Mouse (Mus musculus) gastrocnemius, postnatal 25 days (tissue): ENCODE measurements around the gene Dpp4. TPM values are rescaled to one million over a fixed set of nuclear protein-coding genes. Genes with fewer than 3 reads are reported as not detected.
A peak's percentile ranks its signal among the peaks of the same experiment; 100 is the strongest.

ENCODE experiments used
- DNase-seq: peaks from one replicate; pipeline ENCODE4 v3.0.0; 2022
- total RNA-seq, 2 experiments: library from RNA; stranded (reverse); gene quantifications; 1 replicate in 1 of 2; 2 replicates in 1 of 2; pipeline ENCODE4 v1.2.3; 2021

Dpp4 gene
- total RNA-seq, 2 experiments from 2014 or later: 4.5 to 7.0 TPM

DNA sequence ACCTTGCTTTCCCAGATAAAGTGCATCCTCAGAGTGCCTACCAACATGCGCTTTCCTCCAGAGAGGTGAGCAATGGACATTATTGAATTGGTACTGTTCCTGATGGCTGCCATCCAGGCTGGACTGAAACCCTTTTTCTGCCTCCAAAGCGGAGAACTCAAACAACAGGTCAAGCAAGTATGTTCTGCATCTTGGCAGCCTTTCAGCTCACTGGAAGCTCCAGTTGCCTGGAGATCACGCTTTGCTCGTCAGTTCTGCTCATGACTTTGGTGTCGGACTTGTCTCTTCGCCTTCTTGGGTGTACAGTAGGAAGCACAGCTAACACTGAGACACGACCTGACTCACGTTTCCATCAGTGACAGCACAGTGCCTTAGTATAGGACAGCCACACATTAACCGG is 49.8 kb downstream of the Dpp4 start:
- no peak for DNase-seq

GRCm38 (mm10) chr2:62361514-62361913 is 50.5 kb downstream of the Dpp4 start:
- DNase-seq: no peak

DNA sequence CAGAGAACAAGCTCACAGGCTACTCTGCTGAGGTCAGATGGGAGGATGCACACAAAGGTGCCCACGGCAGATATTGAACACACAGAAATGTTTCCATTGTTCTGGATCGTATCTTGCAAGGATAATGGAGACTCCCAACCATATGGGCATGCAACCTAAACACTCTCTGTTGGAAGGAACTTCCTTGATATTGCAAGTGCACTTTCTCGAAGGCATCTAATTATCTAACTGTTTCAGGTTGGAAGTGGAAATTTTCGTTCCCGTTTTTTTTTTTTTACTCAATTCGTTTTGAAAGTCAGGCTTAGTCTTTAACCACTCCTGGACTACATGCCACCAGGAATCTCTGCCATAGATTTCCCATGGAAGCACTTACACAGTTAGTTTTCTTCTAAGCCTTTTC is 51.2 kb downstream of the Dpp4 start:
- DNase-seq: no peak

DNA sequence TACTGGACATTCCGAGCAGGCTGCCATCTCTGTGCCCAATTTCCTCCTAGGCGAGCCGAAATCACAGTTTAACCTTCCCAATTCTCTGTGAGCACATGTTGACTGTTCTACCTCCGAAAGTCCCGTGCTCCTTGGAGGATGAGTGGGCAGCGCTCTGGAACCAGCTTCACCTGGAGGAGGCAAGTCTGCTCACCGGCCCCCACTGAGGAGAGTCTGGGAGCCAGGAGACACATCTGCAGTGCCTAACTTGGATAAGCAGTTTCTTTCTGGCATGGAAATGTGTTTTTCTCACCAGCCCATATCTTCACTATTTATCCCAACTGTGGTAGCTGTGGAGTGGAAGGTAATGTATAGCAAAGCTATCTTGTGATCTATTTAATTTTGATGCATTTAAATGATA is 54.8 kb downstream of the Dpp4 start:
- DNase-seq: no peak

DNA sequence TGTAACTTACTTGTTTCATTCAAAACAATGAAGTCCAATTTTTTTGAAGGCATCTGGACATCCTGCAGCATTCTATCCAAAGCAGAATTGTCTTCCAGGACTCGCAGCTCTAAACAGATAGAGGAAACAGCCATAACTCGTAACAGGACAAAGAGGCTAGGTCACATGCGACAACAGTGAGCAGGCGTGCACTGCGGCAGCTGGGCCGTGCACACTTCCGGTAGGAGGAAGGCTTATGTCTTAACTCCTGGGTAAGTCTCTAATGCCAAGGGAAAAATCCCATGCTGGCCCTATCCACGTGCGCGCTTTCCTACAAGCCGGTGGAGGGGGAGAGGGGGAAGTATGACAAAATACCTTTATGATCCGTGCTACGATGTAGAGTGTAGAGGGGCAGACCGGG is 55.4 kb downstream of the Dpp4 start:
- DNase-seq: no peak

DNA sequence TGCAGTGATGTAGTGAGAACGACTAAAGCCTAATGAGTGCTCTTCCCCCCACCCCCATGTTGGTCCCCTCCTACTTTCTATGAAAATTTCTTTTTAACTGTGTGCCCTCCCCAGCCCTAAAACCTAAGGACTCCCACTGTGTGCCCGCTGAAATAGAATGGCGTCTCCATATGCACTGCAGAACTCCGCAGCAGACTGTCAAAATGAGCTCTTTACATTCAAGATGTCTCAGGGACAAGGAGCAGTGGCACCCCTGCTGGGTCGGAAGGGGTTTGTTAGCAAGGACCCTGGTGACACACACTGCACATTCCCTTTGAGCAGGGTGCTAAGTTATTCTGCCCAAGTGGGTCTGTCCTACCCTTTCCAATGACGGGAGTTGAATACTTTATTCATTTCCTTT is 56.3 kb downstream of the Dpp4 start:
- DNase-seq: no peak

GRCm38 (mm10) chr2:62352035-62352434 is 60.0 kb downstream of the Dpp4 start:
- no peak for DNase-seq

- no peak for DNase-seq
Measured at GRCm38 (mm10) chr2:62347762-62348161, 64.3 kb downstream of the Dpp4 start.

DNA sequence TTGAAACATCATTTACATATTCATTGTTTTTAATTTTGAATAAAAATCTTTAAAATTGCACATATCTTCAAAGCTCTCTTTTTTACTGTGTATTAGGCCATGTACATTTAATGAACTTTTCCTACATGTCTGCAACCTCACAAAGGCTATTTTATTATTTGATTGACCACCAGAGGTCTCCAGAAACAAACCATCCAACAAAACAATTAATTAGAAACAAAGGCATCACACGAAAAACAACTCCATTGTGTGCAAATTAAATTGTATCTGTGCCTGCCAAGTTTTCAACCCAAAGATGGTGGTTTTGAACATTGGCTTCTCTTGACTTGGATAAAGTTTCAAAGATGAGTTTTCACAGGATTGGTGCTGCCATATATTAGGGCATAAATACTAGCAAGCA is 65.3 kb downstream of the Dpp4 start:
- DNase-seq: no peak

DNA sequence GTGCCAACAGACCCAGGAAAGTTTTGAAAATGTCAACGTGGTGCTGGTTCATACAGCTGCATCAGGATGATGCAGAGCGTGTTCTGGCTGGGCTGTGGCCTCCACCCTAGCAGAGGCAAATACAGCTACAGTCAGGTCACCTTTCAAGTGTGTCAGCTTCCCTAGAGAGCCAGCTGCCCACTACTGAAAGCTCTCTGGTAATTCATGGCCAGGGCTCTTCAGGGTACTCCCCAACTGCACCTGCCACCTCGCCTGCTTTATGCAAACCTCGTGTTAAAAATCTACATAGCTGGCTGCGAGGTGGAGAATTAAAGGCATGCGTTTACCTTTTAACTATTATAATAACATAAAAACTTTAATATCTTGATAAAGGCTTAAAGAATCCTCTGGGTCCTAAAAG is 67.7 kb downstream of the Dpp4 start:
- DNase-seq: no peak

DNA sequence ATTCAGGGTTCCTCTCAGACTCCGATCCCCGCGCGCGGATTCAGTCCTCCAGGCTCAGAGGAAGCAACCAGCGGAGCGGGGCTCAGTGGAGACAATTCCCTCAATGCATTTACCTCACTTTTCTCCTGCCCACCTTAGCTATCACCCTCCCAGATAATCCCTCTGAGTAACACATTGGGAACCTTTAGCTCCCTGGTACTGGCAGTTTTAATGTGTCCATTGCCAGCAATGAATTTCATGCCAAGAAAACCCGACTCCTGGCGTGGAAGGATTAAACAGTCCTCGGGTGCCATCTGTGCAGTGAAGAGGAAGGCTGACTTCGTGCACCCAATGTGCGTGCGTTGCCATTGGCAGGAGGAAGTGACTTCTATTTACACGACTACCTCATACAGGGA is 70.3 kb downstream of the Dpp4 start:
- DNase-seq: no peak

GRCm38 (mm10) chr2:62341061-62341733 is 70.8 kb downstream of the Dpp4 start:
- DNase-seq: no peak

GRCm38 (mm10) chr2:62339222-62339944 is 72.6 kb downstream of the Dpp4 start:
- no peak for DNase-seq

GRCm38 (mm10) chr2:62337086-62337485 is 74.9 kb downstream of the Dpp4 start:
- DNase-seq: no peak

- no peak for DNase-seq
Measured at GRCm38 (mm10) chr2:62334397-62335243, 77.4 kb downstream of the Dpp4 start.

- DNase-seq: no peak
Measured at GRCm38 (mm10) chr2:62332465-62332864, 79.6 kb downstream of the Dpp4 start.

GRCm38 (mm10) chr2:62331913-62332312 is 80.1 kb downstream of the Dpp4 start:
- no peak for DNase-seq

GRCm38 (mm10) chr2:62325388-62325787 is 86.6 kb downstream of the Dpp4 start:
- DNase-seq: peak; percentile 54

DNA sequence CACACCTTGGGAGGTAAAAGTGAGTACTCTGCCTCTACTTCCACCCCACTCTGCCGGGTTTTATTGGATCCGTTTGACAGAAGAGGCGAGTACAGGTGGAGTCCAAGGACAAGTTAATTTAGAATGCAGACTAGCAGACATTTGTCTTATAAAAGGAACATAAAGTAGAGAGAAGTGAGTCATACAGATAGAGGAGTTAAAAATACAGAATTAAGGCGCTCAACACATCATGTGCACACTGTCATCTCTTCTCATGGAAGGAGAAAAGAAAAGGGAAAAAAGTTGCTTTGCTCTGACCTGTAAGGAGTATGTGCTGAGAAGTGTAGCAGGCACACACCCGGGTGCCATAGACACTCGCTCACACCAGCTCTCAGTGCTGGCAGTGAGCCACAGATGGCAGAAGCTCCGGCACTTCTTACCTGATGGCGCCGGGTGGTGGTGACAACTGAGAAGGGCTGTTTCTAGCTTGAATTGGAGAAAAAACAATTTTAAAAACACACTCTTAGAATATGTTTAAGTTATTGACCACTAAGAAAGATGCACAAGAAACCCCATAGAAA is 88.9 kb downstream of the Dpp4 start:
- DNase-seq: no peak

DNA sequence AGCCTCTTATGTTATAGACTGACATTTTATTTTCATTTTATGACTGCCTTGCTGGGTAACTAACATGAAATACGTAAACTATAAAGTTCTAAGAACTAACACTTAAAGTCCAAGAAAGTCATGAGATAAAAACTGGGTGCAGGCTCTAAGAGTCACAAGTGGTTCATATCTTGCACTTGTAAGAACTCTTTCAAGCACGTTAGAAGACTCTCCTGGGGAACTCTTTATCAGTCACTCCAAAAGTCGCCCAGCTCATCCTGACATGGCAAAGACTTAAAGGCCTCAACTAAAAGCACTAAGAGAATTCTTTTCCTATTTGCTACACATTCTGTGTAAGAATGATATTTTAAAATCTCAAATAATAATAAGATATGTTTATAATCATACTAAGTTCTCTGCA is 92.5 kb downstream of the Dpp4 start:
- no peak for DNase-seq

- DNase-seq: no peak
Measured at GRCm38 (mm10) chr2:62316930-62317329, 95.1 kb downstream of the Dpp4 start.

DNA sequence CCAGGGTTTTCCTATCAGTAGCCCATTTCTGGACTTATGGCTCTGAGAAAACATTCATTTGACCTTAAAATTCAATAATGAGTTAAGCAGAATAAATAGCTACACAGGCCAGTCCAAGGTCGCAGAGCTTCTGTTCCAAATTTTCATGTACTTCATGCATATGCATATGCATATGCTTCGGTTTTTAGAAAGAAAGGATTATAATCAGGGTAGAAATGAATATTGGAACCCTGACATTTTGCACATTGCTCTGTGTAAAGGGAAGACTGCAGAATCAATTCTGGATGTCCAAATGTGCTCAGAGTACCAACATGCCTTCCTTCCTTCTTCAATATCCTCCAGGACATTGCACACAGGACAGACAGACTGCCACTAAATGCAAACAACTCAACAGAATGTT is 104.6 kb downstream of the Dpp4 start:
- no peak for DNase-seq

GRCm38 (mm10) chr2:62306978-62307377 is 105.1 kb downstream of the Dpp4 start:
- DNase-seq: no peak
